Mouse (Mus musculus) liver, embryonic 14.5 days (tissue): Measurements from ENCODE around the gene 9830107B12Rik.

Source experiments
- CTCF ChIP-seq: IDR thresholded peaks from 2 replicates; pipeline ENCODE4 v1.5.1; 2016; ENCODE audit warnings: antibody characterized with exemption, low read depth, control low read depth
- EP300 ChIP-seq: IDR thresholded peaks from 2 replicates; pipeline ENCODE4 v1.6.1; 2016; ENCODE audit warnings: antibody characterized with exemption, low read depth

DNA sequence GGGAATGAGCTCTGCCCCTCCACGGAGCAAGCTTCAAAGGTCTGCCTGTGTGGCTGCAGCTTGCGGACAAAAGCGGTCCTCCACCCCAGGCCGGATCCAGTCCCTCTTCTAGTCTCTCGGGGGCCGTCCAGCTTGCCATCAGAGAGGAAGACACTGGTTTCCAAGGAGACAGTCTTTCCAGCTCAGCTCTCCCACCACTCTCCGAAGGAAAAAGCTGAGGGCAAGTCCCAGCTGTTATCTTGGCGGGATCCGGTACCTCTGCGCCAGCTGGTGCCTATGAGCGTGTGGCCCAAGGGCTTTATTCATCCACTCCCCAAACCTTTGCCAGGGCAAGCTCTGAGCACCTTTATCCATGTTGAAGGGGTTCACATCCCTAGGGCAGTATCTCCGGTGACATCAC lies 55.8 kb downstream of the 9830107B12Rik start:
- TF ChIP-seq CTCF (no peak), EP300 (no peak)
